Mouse (Mus musculus): ENCODE results near the gene Tmx4. TPM values are rescaled to one million over a fixed set of nuclear protein-coding genes. Genes with fewer than 3 reads are reported as not detected.
A peak's percentile ranks its signal among the peaks of the same experiment; 100 is the strongest.

Gene Tmx4
- 55.9 and 59.1 TPM in 2 replicates for polyA plus RNA-seq (2014; fragmentation: Nextera tagmentation; extraction: Ambion mirVana)

DNA sequence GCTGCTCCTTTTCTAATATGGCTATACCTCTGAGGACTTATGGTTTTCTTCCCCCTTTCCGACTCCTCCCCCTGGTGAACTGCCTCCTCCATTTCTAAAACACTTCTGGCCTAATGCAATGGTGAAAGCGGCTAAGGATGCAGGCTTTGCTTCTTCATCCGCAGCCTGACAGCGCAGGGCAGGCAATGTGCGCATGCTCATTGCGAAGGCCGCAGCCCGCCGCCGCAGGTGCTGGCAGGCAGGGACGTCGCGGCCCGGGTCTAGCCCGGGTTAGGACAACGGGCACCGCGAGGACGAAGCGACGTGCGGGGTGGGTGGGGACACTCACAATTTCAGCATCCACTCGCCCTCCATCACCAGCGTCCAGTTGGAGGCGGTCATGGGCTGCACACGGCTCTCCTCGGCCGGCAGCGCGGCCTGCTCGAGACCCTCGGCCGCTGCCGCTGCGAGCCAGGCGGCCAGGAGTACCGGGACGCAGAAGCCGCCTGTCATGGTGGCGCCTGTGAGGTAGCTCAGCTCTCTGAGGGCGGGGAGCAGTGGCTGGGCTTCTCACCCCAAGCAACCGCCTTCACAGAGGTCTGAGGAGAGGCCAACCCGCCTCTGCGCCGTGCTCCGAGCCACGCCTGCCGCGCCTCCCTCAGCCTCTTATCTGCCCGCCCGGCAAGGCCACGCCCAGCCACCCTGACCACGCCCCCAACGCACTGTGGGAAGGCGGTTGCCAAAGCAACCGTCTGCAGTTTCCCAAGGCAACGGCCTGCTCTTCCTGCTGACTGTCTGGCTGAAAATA is at the start of gene Tmx4:
Gene Tmx4, minus strand, starts transcription at position 632 of the 787 bp plus-strand sequence.
- H3K9me3 ChIP-seq (ENCODE audit: control insufficient read depth, low read length), result no peaks in the 10 kb centered on the region
- H3K4me3 ChIP-seq (ENCODE audit: control insufficient read depth in 1 of 2, insufficient read depth in 1 of 2, low read depth in 1 of 2, low read length in 2 of 2), result peak within 1 kb of the TSS; percentile 84 to 94
- no peaks in the 10 kb centered on the region for H3K27me3 ChIP-seq (ENCODE audit: control insufficient read depth, insufficient read depth, low read length)
- peak; percentile 99 for ATAC-seq (ENCODE audit: insufficient number of reproducible peaks, insufficient read depth, low FRiP score, low read depth)
- peaks cover 0 to 25% of the 10 kb centered on the region in 2 experiments; a peak in 3 of 4 replicates for H3K4me1 ChIP-seq (ENCODE audit: control insufficient read depth in 2 of 2, insufficient read depth in 2 of 2, low read length in 2 of 2)
- H3K9ac ChIP-seq (ENCODE audit: low read length), result peak within 1 kb of the TSS; percentile 91
- 0% methylated on average over 57 of the region's 57 CpGs for WGBS
- peak within 1 kb of the TSS; percentile 85 for H3K4me2 ChIP-seq (ENCODE audit: low read length)
- H3K27ac ChIP-seq (replicated peaks in 1 of 2; ENCODE audit: control insufficient read depth in 1 of 2, insufficient read depth in 1 of 2, low read depth in 2 of 2, low read length in 2 of 2), result peak within 1 kb of the TSS; percentile 99
- peaks cover 7% of the 10 kb centered on the region; the same call in 1 of the 2 replicates for H3K36me3 ChIP-seq (ENCODE audit: control insufficient read depth, insufficient read depth, low read length)

DNA sequence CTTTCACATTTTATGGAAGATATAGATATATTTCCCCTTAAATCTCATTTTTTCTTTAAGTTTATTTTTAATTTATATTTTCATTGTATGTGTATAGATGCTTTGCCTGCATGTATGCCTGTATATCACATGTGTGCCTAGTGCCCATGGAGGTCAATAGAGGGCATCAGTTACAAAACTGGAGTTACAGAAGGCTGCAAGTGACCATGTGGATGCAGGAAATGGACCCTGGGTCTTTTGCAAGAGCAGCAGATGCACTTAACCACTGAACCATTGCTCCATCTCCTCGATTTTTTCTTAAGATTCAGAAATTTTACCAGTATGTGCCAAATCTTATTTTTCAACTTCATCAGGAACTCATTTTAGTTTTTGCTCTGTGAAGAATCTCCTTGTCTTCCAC is 48.2 kb upstream of the Tmx4 start:
- Histone ChIP-seq H3K9ac (ENCODE audit: low read length) (no peak overlapping the region), H3K27ac (replicated peaks in 1 of 2; ENCODE audit: control insufficient read depth in 1 of 2, insufficient read depth in 1 of 2, low read depth in 2 of 2, low read length in 2 of 2) (no peak overlapping the region), H3K4me1 (ENCODE audit: control insufficient read depth in 2 of 2, insufficient read depth in 2 of 2, low read length in 2 of 2) (no peaks in the 10 kb centered on the region), H3K36me3 (ENCODE audit: control insufficient read depth, insufficient read depth, low read length) (no peaks in the 10 kb centered on the region), H3K4me3 (ENCODE audit: control insufficient read depth in 1 of 2, insufficient read depth in 1 of 2, low read depth in 1 of 2, low read length in 2 of 2) (no peak overlapping the region), H3K4me2 (ENCODE audit: low read length) (no peak overlapping the region), H3K27me3 (ENCODE audit: control insufficient read depth, insufficient read depth, low read length) (no peaks in the 10 kb centered on the region), H3K9me3 (ENCODE audit: control insufficient read depth, low read length) (no peaks in the 10 kb centered on the region)
- 48% methylated on average over 1 of the region's 1 CpGs for WGBS
- ATAC-seq (ENCODE audit: insufficient number of reproducible peaks, insufficient read depth, low FRiP score, low read depth), result no peak

GRCm38 (mm10) chr2:134691055-134691454 is 47.1 kb upstream of the Tmx4 start:
- no peak overlapping the region for H3K9ac ChIP-seq (ENCODE audit: low read length)
- H3K4me2 ChIP-seq (ENCODE audit: low read length), result no peak overlapping the region
- 86% methylated on average over 7 of the region's 7 CpGs for WGBS

DNA sequence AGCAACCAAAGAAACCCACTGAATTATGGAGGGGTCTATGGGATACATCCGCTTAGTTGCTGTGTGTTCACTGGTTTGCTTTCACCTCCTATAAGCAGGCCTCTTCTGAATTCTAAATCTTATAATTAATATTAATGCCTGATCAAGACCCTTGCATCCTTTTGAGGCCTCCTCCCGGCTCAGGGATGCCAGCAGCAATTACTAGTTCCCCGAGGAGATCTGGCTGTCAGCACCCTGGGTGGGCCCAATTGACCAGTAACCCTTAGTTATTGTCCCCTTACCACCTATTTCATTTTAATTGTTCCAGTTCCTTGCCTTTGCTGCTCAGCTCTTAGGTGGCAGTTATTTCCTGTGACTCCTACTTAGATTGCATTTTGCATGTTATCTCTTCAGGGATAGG is 38.4 kb upstream of the Tmx4 start:
- H3K36me3 ChIP-seq (ENCODE audit: control insufficient read depth, insufficient read depth, low read length), result no peaks in the 10 kb centered on the region
- H3K4me2 ChIP-seq (ENCODE audit: low read length), result no peak overlapping the region
- no peak overlapping the region for H3K9ac ChIP-seq (ENCODE audit: low read length)
- 66% methylated on average over 3 of the region's 3 CpGs for WGBS
- no peaks in the 10 kb centered on the region for H3K9me3 ChIP-seq (ENCODE audit: control insufficient read depth, low read length)
- H3K27me3 ChIP-seq (ENCODE audit: control insufficient read depth, insufficient read depth, low read length), result no peaks in the 10 kb centered on the region
- no peaks in the 10 kb centered on the region for H3K4me1 ChIP-seq (ENCODE audit: control insufficient read depth in 2 of 2, insufficient read depth in 2 of 2, low read length in 2 of 2)
- ATAC-seq (ENCODE audit: insufficient number of reproducible peaks, insufficient read depth, low FRiP score, low read depth), result no peak
- no peak overlapping the region for H3K4me3 ChIP-seq (ENCODE audit: control insufficient read depth in 1 of 2, insufficient read depth in 1 of 2, low read depth in 1 of 2, low read length in 2 of 2)
- H3K27ac ChIP-seq (replicated peaks in 1 of 2; ENCODE audit: control insufficient read depth in 1 of 2, insufficient read depth in 1 of 2, low read depth in 2 of 2, low read length in 2 of 2), result no peak overlapping the region

More at GRCm38 (mm10) chr2:134691055-134691454, 47.1 kb upstream of the Tmx4 start:
- Histone ChIP-seq H3K36me3 (ENCODE audit: control insufficient read depth, insufficient read depth, low read length) (no peaks in the 10 kb centered on the region), H3K9me3 (ENCODE audit: control insufficient read depth, low read length) (no peaks in the 10 kb centered on the region), H3K27me3 (ENCODE audit: control insufficient read depth, insufficient read depth, low read length) (no peaks in the 10 kb centered on the region), H3K27ac (replicated peaks in 1 of 2; ENCODE audit: control insufficient read depth in 1 of 2, insufficient read depth in 1 of 2, low read depth in 2 of 2, low read length in 2 of 2) (no peak overlapping the region), H3K4me3 (ENCODE audit: control insufficient read depth in 1 of 2, insufficient read depth in 1 of 2, low read depth in 1 of 2, low read length in 2 of 2) (no peak overlapping the region), H3K4me1 (ENCODE audit: control insufficient read depth in 2 of 2, insufficient read depth in 2 of 2, low read length in 2 of 2) (no peaks in the 10 kb centered on the region)
- ATAC-seq (ENCODE audit: insufficient number of reproducible peaks, insufficient read depth, low FRiP score, low read depth), result no peak

- Histone ChIP-seq H3K36me3 (ENCODE audit: control insufficient read depth, insufficient read depth, low read length) (no peaks in the 10 kb centered on the region), H3K27ac (replicated peaks in 1 of 2; ENCODE audit: control insufficient read depth in 1 of 2, insufficient read depth in 1 of 2, low read depth in 2 of 2, low read length in 2 of 2) (no peak overlapping the region), H3K4me2 (ENCODE audit: low read length) (no peak overlapping the region), H3K4me1 (ENCODE audit: control insufficient read depth in 2 of 2, insufficient read depth in 2 of 2, low read length in 2 of 2) (no peaks in the 10 kb centered on the region), H3K4me3 (ENCODE audit: control insufficient read depth in 1 of 2, insufficient read depth in 1 of 2, low read depth in 1 of 2, low read length in 2 of 2) (no peak overlapping the region), H3K9ac (ENCODE audit: low read length) (no peak overlapping the region), H3K9me3 (ENCODE audit: control insufficient read depth, low read length) (no peaks in the 10 kb centered on the region), H3K27me3 (ENCODE audit: control insufficient read depth, insufficient read depth, low read length) (no peaks in the 10 kb centered on the region)
- 28% methylated on average over 9 of the region's 9 CpGs for WGBS
- no peak for ATAC-seq (ENCODE audit: insufficient number of reproducible peaks, insufficient read depth, low FRiP score, low read depth)
Observed at GRCm38 (mm10) chr2:134681271-134681961, 37.5 kb upstream of the Tmx4 start.

DNA sequence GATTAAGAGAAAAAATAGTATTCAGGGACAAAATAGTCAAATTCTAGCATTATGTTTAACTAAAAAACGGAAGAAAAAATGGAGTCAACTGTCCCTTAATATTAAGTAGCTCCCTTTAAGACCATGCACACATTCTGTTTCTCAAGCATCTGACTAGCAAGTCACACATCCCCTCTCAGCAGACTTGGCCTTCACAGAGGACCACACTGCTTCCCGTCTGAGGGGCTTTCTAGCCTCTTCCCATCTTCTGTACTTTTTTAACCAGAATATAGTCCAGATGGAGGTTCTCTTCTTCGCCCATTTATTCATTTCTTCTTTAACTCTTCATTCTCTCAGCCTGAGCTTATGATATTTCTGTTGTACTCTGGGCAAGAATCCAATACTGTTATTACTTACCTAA is 35.6 kb upstream of the Tmx4 start:
- Histone ChIP-seq H3K4me1 (ENCODE audit: control insufficient read depth in 2 of 2, insufficient read depth in 2 of 2, low read length in 2 of 2) (no peaks in the 10 kb centered on the region), H3K27ac (replicated peaks in 1 of 2; ENCODE audit: control insufficient read depth in 1 of 2, insufficient read depth in 1 of 2, low read depth in 2 of 2, low read length in 2 of 2) (no peak overlapping the region), H3K36me3 (ENCODE audit: control insufficient read depth, insufficient read depth, low read length) (no peaks in the 10 kb centered on the region), H3K9ac (ENCODE audit: low read length) (no peak overlapping the region), H3K4me3 (ENCODE audit: control insufficient read depth in 1 of 2, insufficient read depth in 1 of 2, low read depth in 1 of 2, low read length in 2 of 2) (no peak overlapping the region), H3K4me2 (ENCODE audit: low read length) (no peak overlapping the region), H3K27me3 (ENCODE audit: control insufficient read depth, insufficient read depth, low read length) (no peaks in the 10 kb centered on the region), H3K9me3 (ENCODE audit: control insufficient read depth, low read length) (no peaks in the 10 kb centered on the region)
- 64% methylated on average over 3 of the region's 3 CpGs for whole genome bisulfite sequencing
- ATAC-seq (ENCODE audit: insufficient number of reproducible peaks, insufficient read depth, low FRiP score, low read depth), result no peak

DNA sequence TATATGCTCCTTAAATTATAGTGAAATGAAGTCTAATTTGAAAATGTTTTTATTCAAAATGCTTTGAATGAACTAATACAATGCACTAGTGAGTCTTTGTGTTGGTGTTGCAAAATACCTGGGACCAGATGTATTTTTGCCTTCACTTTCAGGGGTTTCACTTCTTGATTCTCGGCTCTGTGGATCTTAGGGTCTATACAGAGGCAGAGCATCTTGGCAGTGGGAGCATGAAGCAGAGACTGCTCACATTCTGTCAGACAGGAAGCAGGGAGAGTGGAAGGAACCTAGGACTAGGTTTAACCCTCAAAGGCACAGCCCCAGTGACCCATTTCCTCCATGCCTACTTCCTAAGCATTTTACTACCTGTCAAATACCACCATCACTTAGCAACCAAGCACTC is 31.5 kb upstream of the Tmx4 start:
- no peak for ATAC-seq (ENCODE audit: insufficient number of reproducible peaks, insufficient read depth, low FRiP score, low read depth)
- WGBS, result 76% methylated on average over 1 of the region's 1 CpGs

More for the DNA sequence above, 31.5 kb upstream of the Tmx4 start:
- no peak overlapping the region for H3K4me2 ChIP-seq (ENCODE audit: low read length)
- no peaks in the 10 kb centered on the region for H3K4me1 ChIP-seq (ENCODE audit: control insufficient read depth in 2 of 2, insufficient read depth in 2 of 2, low read length in 2 of 2)
- H3K4me3 ChIP-seq (ENCODE audit: control insufficient read depth in 1 of 2, insufficient read depth in 1 of 2, low read depth in 1 of 2, low read length in 2 of 2), result no peak overlapping the region
- no peak overlapping the region for H3K9ac ChIP-seq (ENCODE audit: low read length)
- H3K9me3 ChIP-seq (ENCODE audit: control insufficient read depth, low read length), result 0 out of 2 replicates have a peak, but pooled peaks cover 2% of the 10 kb centered on the region
- no peaks in the 10 kb centered on the region for H3K36me3 ChIP-seq (ENCODE audit: control insufficient read depth, insufficient read depth, low read length)
- H3K27ac ChIP-seq (replicated peaks in 1 of 2; ENCODE audit: control insufficient read depth in 1 of 2, insufficient read depth in 1 of 2, low read depth in 2 of 2, low read length in 2 of 2), result no peak overlapping the region
- no peaks in the 10 kb centered on the region for H3K27me3 ChIP-seq (ENCODE audit: control insufficient read depth, insufficient read depth, low read length)
